Mouse (Mus musculus) induced T-regulatory cell, adult 2 months (primary cell): ENCODE data around the gene Sept8.
A peak's percentile ranks its signal among the peaks of the same experiment; 100 is the strongest.

ENCODE experiments used
- DNase-seq: peaks from one replicate; pipeline ENCODE4 v3.0.0-alpha.2; 2012; ENCODE audit warnings: low read depth

Sept8 gene

GRCm38 (mm10) chr11:53583151-53583550, 64.1 kb downstream of the Sept8 start:
- no peak for DNase-seq

DNA sequence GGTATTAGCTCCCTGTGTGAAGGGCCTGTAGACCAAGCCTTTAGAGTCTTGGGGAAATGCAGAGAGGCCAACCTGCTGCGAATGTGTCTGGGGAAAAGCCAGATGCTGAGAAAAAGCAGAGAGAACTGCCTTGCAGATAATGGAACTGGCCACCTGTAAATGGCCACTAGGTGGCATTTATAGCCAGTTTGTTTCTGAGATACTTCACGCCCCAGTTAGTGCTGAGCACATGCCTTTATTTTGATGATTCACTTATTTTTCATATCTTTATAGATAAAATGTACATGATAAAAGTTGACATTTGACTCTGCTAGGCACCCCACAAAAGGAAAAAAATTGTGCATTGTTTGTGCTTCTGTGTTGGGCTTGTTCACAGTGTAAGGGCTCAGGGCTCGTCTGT, 65.8 kb downstream of the Sept8 start:
- peak; percentile 65 for DNase-seq

DNA sequence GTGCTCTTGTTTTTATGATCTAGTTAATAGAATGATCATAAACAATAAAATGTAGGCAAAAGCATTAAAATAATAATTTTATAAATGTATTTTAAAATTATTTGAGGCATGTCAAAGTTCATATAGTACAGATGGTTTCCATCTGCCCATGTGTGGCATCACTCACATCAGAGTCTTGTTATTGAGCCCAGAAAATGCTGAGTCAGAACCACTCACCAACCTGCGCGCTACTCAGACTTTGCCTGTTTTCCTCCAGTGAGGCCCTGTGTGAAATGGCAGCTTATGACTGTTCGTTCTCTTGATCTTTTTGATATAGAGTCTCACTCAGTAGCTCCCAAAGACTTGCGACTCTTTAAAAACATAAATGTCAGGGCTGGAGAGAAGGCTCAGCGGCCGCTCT, 66.5 kb downstream of the Sept8 start:
- peak; percentile 30 for DNase-seq

DNA sequence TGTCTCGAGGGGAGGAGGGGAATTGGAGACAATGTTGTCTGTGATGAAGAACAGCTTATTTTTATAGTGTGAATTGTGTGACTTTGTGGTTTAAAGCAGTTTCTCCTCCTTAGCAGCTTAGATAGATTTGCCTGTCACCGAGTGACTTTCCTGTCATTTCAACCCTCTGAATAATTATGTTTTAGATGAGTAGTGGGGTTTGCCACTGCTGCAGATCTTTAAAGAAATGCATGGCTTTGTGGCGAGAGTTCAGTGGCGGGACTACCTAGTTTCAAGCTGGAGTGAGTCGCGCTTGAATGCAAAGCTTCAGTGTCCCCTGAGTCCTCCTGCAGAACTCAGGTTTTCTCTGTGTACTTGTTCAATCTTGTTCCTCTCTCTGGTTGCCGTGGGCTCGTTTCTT, 69.2 kb downstream of the Sept8 start:
- DNase-seq, result no peak

DNA sequence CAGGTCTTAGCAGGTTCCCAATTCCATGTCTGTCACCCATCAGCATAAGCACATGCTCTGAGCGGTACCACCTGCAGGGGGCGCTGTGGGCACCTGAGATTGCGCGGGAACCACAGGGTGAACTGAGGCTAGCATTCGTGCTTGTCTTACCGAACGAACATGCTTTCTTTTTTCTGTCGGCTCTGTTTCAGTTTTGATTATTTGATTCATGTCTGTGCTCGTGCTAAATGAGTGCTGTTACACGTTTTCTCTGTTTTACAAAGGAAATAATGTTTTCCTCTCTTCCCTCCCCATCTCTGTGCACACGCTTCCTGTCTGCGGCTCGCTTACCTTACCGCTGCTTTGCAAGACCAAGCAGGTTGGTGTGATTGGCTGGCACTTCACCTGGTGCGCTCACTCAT, 71.3 kb downstream of the Sept8 start:
- peak; percentile 89 for DNase-seq

DNA sequence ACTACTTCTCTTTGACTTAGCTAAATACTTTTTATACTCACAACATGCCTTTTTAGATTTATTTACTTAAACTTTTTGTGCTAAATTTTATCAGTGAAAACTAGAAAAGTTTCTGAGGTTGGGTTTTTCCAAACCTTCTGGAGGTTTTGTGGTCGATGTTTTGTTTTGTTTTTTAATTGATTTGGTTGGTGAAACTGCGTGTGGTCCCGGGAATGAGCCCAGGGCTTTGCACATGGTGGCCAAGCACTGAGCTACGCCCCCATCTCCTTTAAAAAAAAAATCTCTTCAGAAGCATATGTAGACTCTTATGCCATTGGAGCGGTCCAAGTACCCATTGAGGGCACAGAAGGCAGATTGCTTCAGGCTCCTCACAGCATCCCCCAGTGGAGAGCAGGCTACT, 72.1 kb downstream of the Sept8 start:
- DNase-seq, result peak; percentile 51
